Mouse (Mus musculus) ES-E14 (cell line): ENCODE data around the gene Phc1.

Source experiments
- CHD2 ChIP-seq: IDR thresholded peaks from 2 replicates; pipeline ENCODE4 v1.6.1; 2014; ENCODE audit warnings: mild to moderate bottlenecking, low read depth, low read length, inconsistent platforms
- HCFC1 ChIP-seq: IDR thresholded peaks from 2 replicates; pipeline ENCODE4 v1.6.1; 2012; ENCODE audit warnings: low read length, inconsistent platforms, borderline replicate concordance; ENCODE audit not compliant: insufficient read depth
- MAFK ChIP-seq: IDR thresholded peaks from 2 replicates; pipeline ENCODE4 v1.6.1; 2014; ENCODE audit warnings: mild to moderate bottlenecking, low read depth, low read length, inconsistent platforms; ENCODE audit not compliant: insufficient read depth
- ZC3H11A ChIP-seq: IDR thresholded peaks from 2 replicates; pipeline ENCODE4 v1.6.1; 2012; ENCODE audit warnings: low read depth, mild to moderate bottlenecking, inconsistent platforms, low read length, borderline replicate concordance
- ZNF384 ChIP-seq: IDR thresholded peaks from 2 replicates; pipeline ENCODE4 v1.6.1; 2012; ENCODE audit warnings: low read depth, low read length, inconsistent platforms

DNA sequence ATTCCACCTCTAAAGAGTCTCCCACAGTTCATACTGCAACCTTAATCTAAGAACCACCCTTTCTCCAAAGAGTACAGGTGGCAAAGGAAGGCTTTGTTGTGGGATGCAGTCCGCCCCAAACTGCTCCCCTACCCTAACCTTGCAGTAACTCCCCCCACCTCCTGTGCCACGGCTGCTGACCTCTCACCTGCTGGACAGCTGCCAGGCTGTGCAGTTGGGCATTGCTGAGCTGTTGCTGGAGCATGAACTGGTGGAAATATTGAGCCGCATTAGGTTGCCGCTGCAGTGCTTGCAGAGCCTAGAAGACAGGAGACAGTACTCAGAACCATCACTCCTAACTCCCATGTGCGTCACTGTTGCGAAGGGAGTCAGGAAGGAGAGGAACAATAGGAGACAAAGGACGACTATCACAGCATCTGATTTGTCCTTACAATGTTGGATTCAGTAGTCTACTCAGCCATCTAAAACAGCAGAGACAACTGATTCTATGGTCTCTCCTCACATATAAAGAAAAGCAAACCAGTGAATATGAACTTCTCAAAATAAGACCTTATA is 5.5 kb downstream of the Phc1 start:
- TF ChIP-seq MAFK: no peak
- TF ChIP-seq ZC3H11A: no peak
- no peak for TF ChIP-seq CHD2
- no peak for TF ChIP-seq HCFC1
- TF ChIP-seq ZNF384: no peak
